Mouse (Mus musculus) layer of hippocampus, adult 2 months (tissue): ENCODE results near the gene Bcdin3d. TPM values are rescaled to one million over a fixed set of nuclear protein-coding genes. Genes with fewer than 3 reads are reported as not detected.

Experiments
- DNase-seq, 2 experiments: peaks; one replicate each; pipeline ENCODE4 v3.0.0; 2022; ENCODE audit warnings: low spot score in 2 of 2
- H3K27ac ChIP-seq: fragments of 200-600 bp; 2 replicates; pipeline ENCODE4 v1.8.1; 2022
- H3K4me3 ChIP-seq: fragments of 200-600 bp; 2 replicates; pipeline ENCODE4 v1.8.1; 2022; ENCODE audit warnings: mild to moderate bottlenecking
- CTCF ChIP-seq: fragments of 200-600 bp; conservative IDR thresholded peaks from 2 replicates; pipeline ENCODE4 v1.8.1; 2022; ENCODE audit warnings: antibody characterized with exemption, mild to moderate bottlenecking, moderate library complexity
- total RNA-seq, 2 experiments: library from RNA; stranded (reverse); gene quantifications; 2 replicates each; pipeline ENCODE4 v1.2.3; 2021

The Bcdin3d gene
- total RNA-seq, 2 experiments from 2014 or later: 4.0 to 5.5 TPM

GRCm38 (mm10) chr15:99500320-99500719 is 25.8 kb upstream of the Bcdin3d start:
- no peak for TF ChIP-seq CTCF
- DNase-seq: no peak
- no peak overlapping the region for H3K4me3 ChIP-seq
- H3K27ac ChIP-seq: 0 out of 2 replicates have a peak overlapping the region, but pooled peaks have one; percentile 18

GRCm38 (mm10) chr15:99499726-99500125 is 25.2 kb upstream of the Bcdin3d start:
- H3K27ac ChIP-seq: 0 out of 2 replicates have a peak overlapping the region, but pooled peaks have one; percentile 10
- no peak for TF ChIP-seq CTCF
- DNase-seq: no peak

GRCm38 (mm10) chr15:99498781-99499180 is 24.3 kb upstream of the Bcdin3d start:
- Histone ChIP-seq H3K4me3 (no peak overlapping the region), H3K27ac (peak overlapping the region; percentile 89)
- DNase-seq: no peak
- no peak for TF ChIP-seq CTCF

More at GRCm38 (mm10) chr15:99499726-99500125, 25.2 kb upstream of the Bcdin3d start:
- no peak overlapping the region for H3K4me3 ChIP-seq

GRCm38 (mm10) chr15:99498356-99498755 is 23.8 kb upstream of the Bcdin3d start:
- peak overlapping the region; percentile 89 for H3K27ac ChIP-seq
- no peak overlapping the region for H3K4me3 ChIP-seq
- TF ChIP-seq CTCF: no peak
- no peak for DNase-seq

- no peak for TF ChIP-seq CTCF
- H3K27ac ChIP-seq: peak overlapping the region; percentile 89
- peak overlapping the region; percentile 30 for H3K4me3 ChIP-seq
- DNase-seq: peak; percentile 49 to 58
Measured at GRCm38 (mm10) chr15:99497527-99498242, 23.2 kb upstream of the Bcdin3d start.

GRCm38 (mm10) chr15:99497061-99497460 is 22.5 kb upstream of the Bcdin3d start:
- H3K4me3 ChIP-seq: peak overlapping the region; percentile 30; the same call in 1 of the 2 replicates
- TF ChIP-seq CTCF: peak; percentile 86
- peak; percentile 61 to 70 for DNase-seq
- H3K27ac ChIP-seq: peak overlapping the region; percentile 89

GRCm38 (mm10) chr15:99484745-99485144 is 10.2 kb upstream of the Bcdin3d start:
- DNase-seq: no peak
- no peak for TF ChIP-seq CTCF
- Histone ChIP-seq H3K4me3 (no peak overlapping the region), H3K27ac (no peak overlapping the region)

- Histone ChIP-seq H3K27ac (0 out of 2 replicates have a peak overlapping the region, but pooled peaks have one; percentile 39), H3K4me3 (no peak overlapping the region)
- TF ChIP-seq CTCF: no peak
- DNase-seq: no peak
Measured at GRCm38 (mm10) chr15:99475814-99476213, 1.3 kb upstream of the Bcdin3d start.

- H3K27ac ChIP-seq: peak overlapping the region; percentile 94
- peak in 1 of 2 experiments; percentile 31 for DNase-seq
- TF ChIP-seq CTCF: no peak
- peak overlapping the region; percentile 94 for H3K4me3 ChIP-seq
Measured at GRCm38 (mm10) chr15:99473801-99474575, 542 bp downstream of the Bcdin3d start.

- no peak for DNase-seq
- TF ChIP-seq CTCF: no peak
- Histone ChIP-seq H3K4me3 (no peak overlapping the region), H3K27ac (no peak overlapping the region)
Measured at GRCm38 (mm10) chr15:99472972-99473371, 1.6 kb downstream of the Bcdin3d start.

GRCm38 (mm10) chr15:99471677-99472063 is 2.9 kb downstream of the Bcdin3d start:
- TF ChIP-seq CTCF: no peak
- no peak for DNase-seq
- H3K27ac ChIP-seq: no peak overlapping the region

GRCm38 (mm10) chr15:99470971-99471676 is 3.4 kb downstream of the Bcdin3d start:
- H3K4me3 ChIP-seq: peak overlapping the region; percentile 32
- TF ChIP-seq CTCF: peak; percentile 95
- H3K27ac ChIP-seq: peak overlapping the region; percentile 73
- peak in 1 of 2 experiments; percentile 68 for DNase-seq

More at GRCm38 (mm10) chr15:99471677-99472063, 2.9 kb downstream of the Bcdin3d start:
- H3K4me3 ChIP-seq: no peak overlapping the region

- TF ChIP-seq CTCF: no peak
- H3K27ac ChIP-seq: peak overlapping the region; percentile 73
- DNase-seq: no peak
- peak overlapping the region; percentile 32; the same call in 1 of the 2 replicates for H3K4me3 ChIP-seq
Measured at GRCm38 (mm10) chr15:99470224-99470761, 4.2 kb downstream of the Bcdin3d start.
